Mouse (Mus musculus) liver, embryonic 12.5 days (tissue): ENCODE results near the gene Foxb1. TPM values are rescaled to one million over a fixed set of nuclear protein-coding genes. Genes with fewer than 3 reads are reported as not detected.

Experiments
- ATAC-seq: fragments of 200-750 bp; cut with Nextera tagmentation; 2 replicates; pipeline ENCODE4 v1.8.0; 2017; ENCODE audit warnings: moderate number of reproducible peaks, mild to moderate bottlenecking, moderate library complexity
- H3K27ac ChIP-seq: fragments of 300-500 bp; sonication (generic); 2 replicates; pipeline ENCODE4 v1.5.1; 2016; ENCODE audit warnings: mild to moderate bottlenecking
- H3K27me3 ChIP-seq: fragments of 300-500 bp; sonication (generic); replicated peaks from 2 replicates; pipeline ENCODE4 v1.6.1; 2016; ENCODE audit warnings: mild to moderate bottlenecking, moderate library complexity
- H3K36me3 ChIP-seq: fragments of 300-500 bp; sonication (generic); 2 replicates; pipeline ENCODE4 v1.6.1; 2016; ENCODE audit warnings: mild to moderate bottlenecking, moderate library complexity
- H3K4me1 ChIP-seq: fragments of 300-500 bp; sonication (generic); 2 replicates; pipeline ENCODE4 v1.6.1; 2016
- H3K4me2 ChIP-seq: fragments of 300-500 bp; sonication (generic); 2 replicates; pipeline ENCODE4 v1.6.1; 2016; ENCODE audit warnings: mild to moderate bottlenecking, moderate library complexity
- H3K4me3 ChIP-seq: fragments of 300-500 bp; sonication (generic); 2 replicates; pipeline ENCODE4 v1.5.1; 2016; ENCODE audit warnings: mild to moderate bottlenecking, moderate library complexity
- H3K9ac ChIP-seq: fragments of 300-500 bp; sonication (generic); 2 replicates; pipeline ENCODE4 v1.6.1; 2016; ENCODE audit warnings: mild to moderate bottlenecking, moderate library complexity
- H3K9me3 ChIP-seq: fragments of 300-500 bp; sonication (generic); replicated peaks from 2 replicates; pipeline ENCODE4 v1.6.1; 2016; ENCODE audit warnings: mild to moderate bottlenecking, moderate library complexity
- WGBS: fragments of 180-500 bp; shearing (Covaris S2); methylation state at CpG from one replicate; pipeline ENCODE4 v1.1.7; 2016; ENCODE audit not compliant: insufficient replicate concordance; 5-methylcytosine and 5-hydroxymethylcytosine counted together
- polyA plus RNA-seq: library from polyadenylated mRNA; unstranded; fragments of >200 nt; fragmentation: Nextera tagmentation; extraction: Ambion mirVana; gene quantifications from 2 replicates; pipeline ENCODE4 v1.2.1, GENCODE M21; 2016

Foxb1 gene
- not detected in 2 replicates for polyA plus RNA-seq

DNA sequence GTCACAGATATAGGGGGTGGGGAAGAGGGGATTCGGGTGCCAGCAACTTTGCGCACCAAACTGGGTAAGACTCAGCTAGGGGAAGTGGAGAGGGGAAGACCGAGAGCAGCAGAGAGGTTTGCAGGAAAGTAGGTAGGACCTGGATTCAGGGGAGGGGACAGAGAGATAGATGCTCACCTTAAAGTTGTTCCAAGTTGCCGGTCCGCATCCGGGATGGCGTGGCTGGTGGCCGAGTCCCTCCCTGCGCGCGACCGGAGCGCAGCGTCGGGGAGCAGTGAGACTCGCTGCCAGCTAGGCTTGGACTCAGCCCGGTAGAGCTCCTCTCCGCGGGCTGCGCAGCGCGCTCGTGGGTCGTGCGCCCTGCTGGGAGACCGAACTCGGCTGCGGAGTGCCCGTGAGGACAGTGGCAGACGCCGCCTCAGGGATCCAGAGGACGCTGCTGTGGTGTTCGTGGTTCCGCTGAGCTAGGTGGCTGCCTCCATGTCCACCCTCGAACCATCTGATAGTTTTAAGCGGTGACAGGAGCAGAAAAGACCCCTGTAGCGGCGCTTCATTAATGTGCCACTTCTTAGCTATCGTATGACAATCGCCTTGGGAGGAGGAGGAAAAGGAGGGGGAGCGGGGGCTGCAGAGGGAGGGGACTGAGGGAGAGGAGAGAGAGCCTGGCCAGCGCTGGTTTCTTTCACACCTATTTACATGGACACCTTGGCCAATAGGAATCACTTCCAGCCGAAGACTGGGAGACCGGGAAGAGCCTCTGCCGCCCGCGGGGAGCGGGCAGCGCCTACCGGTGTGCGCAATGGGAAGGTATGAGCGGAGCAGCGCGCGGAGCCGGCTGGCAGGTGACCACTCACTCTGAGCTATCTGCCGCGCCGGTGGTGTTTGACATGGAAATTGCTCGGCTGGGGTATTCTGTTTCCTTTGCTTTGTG lies at the start of gene Foxb1:
Gene Foxb1 (minus strand): TSS at position 570 of the 931 bp plus-strand sequence.
- Histone ChIP-seq H3K36me3 (no peaks in the 10 kb centered on the region), H3K4me2 (no peak within 1 kb of the TSS), H3K9me3 (no peaks in the 10 kb centered on the region), H3K4me1 (no peaks in the 10 kb centered on the region), H3K9ac (no peak within 1 kb of the TSS), H3K27me3 (peaks cover 97% of the 10 kb centered on the region), H3K27ac (no peak within 1 kb of the TSS), H3K4me3 (no peak within 1 kb of the TSS)
- ATAC-seq, result no peak
- WGBS, result 2% methylated on average over 60 of the region's 60 CpGs

DNA sequence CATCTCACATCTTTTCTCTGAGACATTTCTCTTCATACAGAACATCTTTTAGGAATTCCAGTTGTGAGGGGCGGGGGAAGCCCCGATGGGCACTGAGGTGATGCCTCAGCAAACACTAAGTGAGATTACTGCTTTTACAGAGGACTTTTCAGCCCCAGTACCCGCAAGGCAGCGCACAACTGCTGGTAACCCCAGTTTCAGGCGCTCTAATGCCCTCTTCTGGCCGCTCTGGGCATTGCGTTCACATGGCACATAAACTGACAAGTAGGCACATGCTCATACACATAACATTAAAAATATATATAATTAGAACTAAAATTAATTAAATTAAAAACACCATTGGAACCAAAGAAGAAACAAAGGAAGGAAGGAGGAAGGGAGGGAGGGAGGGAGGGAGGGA lies 29.8 kb upstream of the Foxb1 start:
- H3K4me3 ChIP-seq, result no peak overlapping the region
- H3K9ac ChIP-seq, result no peak overlapping the region
- no peaks in the 10 kb centered on the region for H3K36me3 ChIP-seq
- no peak overlapping the region for H3K27ac ChIP-seq
- 43% methylated on average over 7 of the region's 7 CpGs for whole genome bisulfite sequencing
- H3K9me3 ChIP-seq, result no peaks in the 10 kb centered on the region
- no peaks in the 10 kb centered on the region; the same call in 1 of the 2 replicates for H3K27me3 ChIP-seq
- H3K4me2 ChIP-seq, result no peak overlapping the region
- ATAC-seq, result no peak
- no peaks in the 10 kb centered on the region for H3K4me1 ChIP-seq

- peaks cover 6% of the 10 kb centered on the region; the same call in 1 of the 2 replicates for H3K27me3 ChIP-seq
- no peak overlapping the region for H3K9ac ChIP-seq
- no peak overlapping the region for H3K4me3 ChIP-seq
- no peaks in the 10 kb centered on the region for H3K4me1 ChIP-seq
- H3K9me3 ChIP-seq, result no peaks in the 10 kb centered on the region
- H3K27ac ChIP-seq, result no peak overlapping the region
- H3K4me2 ChIP-seq, result no peak overlapping the region
- WGBS, result 74% methylated on average over 2 of the region's 2 CpGs
- H3K36me3 ChIP-seq, result no peaks in the 10 kb centered on the region
- no peak for ATAC-seq
These were observed 19.3 kb upstream of the Foxb1 start for GRCm38 (mm10) chr9:69779996-69780395.

DNA sequence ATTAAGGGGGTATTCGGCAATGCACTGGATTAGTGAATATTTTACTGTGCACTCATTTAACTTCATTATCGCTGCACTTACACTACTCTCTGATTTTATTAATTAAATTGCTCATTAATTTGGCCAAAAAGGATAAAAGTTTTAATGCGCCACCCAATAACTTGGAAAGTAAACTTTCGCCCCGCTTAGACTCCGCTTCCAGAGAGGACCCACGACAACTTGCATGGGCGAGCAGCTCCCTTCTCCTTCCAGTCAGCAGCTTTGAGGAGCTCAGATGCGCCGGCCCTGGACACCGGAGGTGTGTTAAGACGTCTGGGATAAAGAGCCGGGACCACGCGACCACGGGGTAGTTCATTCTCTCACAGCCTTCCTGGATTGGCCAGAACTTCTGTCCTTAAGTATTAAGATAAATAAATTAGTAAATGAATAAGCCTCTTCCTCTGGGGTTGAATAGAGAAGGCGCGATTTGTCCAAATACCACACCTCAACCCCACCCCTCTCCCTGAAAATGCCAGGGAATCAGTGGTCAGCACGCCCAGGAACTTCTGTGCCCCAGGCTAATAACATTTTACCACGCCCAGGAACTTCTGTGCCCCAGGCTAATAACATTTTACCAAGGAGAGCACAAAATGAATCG lies 9.3 kb upstream of the Foxb1 start:
- ATAC-seq, result no peak
- Histone ChIP-seq H3K9me3 (no peaks in the 10 kb centered on the region), H3K9ac (no peak overlapping the region), H3K27ac (no peak overlapping the region), H3K27me3 (peaks cover 97% of the 10 kb centered on the region), H3K4me3 (no peak overlapping the region), H3K36me3 (no peaks in the 10 kb centered on the region), H3K4me2 (no peak overlapping the region), H3K4me1 (no peaks in the 10 kb centered on the region)
- WGBS, result 7% methylated on average over 21 of the region's 21 CpGs

- peaks cover 100% of the 10 kb centered on the region for H3K27me3 ChIP-seq
- H3K4me3 ChIP-seq, result no peak overlapping the region
- H3K9me3 ChIP-seq, result no peaks in the 10 kb centered on the region
- ATAC-seq, result no peak
- no peaks in the 10 kb centered on the region for H3K4me1 ChIP-seq
- H3K9ac ChIP-seq, result no peak overlapping the region
- H3K36me3 ChIP-seq, result no peaks in the 10 kb centered on the region
- WGBS, result 2% methylated on average over 36 of the region's 36 CpGs
- H3K4me2 ChIP-seq, result no peak overlapping the region
- no peak overlapping the region for H3K27ac ChIP-seq
These were observed 8.6 kb upstream of the Foxb1 start for GRCm38 (mm10) chr9:69769091-69769948.

DNA sequence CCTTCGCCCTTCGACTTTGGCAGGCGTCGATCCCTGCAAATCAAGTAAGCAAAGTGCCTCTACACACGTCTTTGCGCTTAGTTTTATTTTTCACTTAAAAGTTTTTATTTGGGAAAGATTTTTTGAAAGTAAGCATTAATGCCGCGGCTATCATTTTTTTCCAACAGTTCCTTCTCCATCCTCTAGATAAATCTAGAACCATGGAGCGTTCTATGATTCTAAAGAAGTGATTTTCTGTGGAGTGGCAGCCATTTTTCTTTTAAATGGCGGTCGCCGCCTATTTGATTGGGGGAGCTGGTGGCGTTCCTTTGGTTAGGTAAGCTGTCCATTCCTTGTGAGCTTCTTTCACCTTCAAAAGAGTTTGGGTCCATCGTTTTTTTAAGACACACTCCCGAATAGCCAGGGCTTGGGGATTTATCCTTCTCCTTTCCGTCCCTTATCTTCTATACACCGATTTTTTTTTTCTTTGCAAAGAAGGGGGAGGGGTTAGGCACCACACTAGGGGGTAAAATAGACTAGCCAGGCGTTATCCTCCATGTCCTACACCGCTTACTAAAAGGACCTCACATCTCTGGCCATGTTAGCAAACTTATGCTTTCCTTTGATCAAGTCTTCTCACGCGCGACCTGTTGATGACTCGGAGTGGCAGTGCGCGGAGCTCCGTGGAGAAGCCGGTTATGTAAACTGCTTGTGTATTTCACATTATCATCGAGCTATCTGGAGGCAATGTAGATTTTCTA lies 7.6 kb upstream of the Foxb1 start:
- no peaks in the 10 kb centered on the region for H3K9me3 ChIP-seq
- no peak overlapping the region for H3K4me3 ChIP-seq
- peaks cover 100% of the 10 kb centered on the region for H3K27me3 ChIP-seq
- 2% methylated on average over 28 of the region's 28 CpGs for WGBS
- no peak overlapping the region for H3K9ac ChIP-seq
- H3K36me3 ChIP-seq, result no peaks in the 10 kb centered on the region
- no peak overlapping the region for H3K27ac ChIP-seq
- no peak overlapping the region for H3K4me2 ChIP-seq
- H3K4me1 ChIP-seq, result no peaks in the 10 kb centered on the region
- ATAC-seq, result no peak

DNA sequence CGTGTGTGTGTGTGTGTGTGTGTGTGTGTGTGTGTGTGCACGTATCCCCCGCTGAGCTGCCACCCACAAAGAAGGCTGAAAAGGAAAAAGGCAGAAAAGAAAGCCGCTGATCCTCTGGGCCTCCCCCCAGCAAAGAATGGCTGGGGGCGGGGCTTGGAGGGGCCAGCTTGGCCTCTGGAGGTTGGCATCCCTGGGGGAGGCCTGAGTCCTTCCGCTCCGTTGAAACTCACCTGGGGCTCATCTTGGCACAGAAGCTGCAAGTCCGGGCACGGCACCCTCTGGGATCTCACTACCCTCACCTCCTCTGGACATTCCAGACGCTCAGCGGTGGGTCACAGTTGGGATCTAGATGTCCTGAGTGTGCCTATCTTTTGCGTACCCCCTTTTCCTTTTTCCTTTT lies 6.7 kb upstream of the Foxb1 start:
- Histone ChIP-seq H3K27me3 (peaks cover 100% of the 10 kb centered on the region), H3K36me3 (no peaks in the 10 kb centered on the region), H3K9me3 (no peaks in the 10 kb centered on the region), H3K4me3 (no peak overlapping the region), H3K27ac (no peak overlapping the region), H3K4me1 (no peaks in the 10 kb centered on the region), H3K9ac (no peak overlapping the region), H3K4me2 (no peak overlapping the region)
- WGBS, result 5% methylated on average over 9 of the region's 12 CpGs
- no peak for ATAC-seq

DNA sequence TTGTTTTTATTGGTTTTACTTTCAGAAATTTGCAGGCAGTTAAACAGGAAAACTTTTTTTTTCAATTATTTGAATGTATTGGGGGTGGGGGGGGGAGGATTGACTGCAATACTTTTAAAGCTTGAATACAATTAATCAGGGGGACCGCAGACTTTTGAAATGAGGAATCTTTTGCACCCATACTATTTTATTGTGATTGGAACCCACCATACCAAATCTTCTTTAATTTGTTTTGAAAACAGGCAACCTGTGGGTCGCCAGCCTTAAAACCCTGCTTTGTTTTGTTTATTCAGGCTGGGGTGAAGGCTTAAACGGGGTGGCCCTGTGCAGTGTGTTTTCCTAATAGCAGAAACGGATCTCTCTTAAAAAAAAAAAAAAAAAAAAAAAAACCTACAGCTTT lies 6.2 kb upstream of the Foxb1 start:
- H3K27me3 ChIP-seq, result peaks cover 100% of the 10 kb centered on the region
- no peaks in the 10 kb centered on the region for H3K36me3 ChIP-seq
- H3K4me3 ChIP-seq, result no peak overlapping the region
- no peak for ATAC-seq
- H3K9ac ChIP-seq, result no peak overlapping the region
- H3K4me1 ChIP-seq, result no peaks in the 10 kb centered on the region
- H3K9me3 ChIP-seq, result no peaks in the 10 kb centered on the region
- H3K27ac ChIP-seq, result no peak overlapping the region
- WGBS, result 6% methylated on average over 4 of the region's 4 CpGs
- no peak overlapping the region for H3K4me2 ChIP-seq

GRCm38 (mm10) chr9:69766301-69766700 lies 5.6 kb upstream of the Foxb1 start:
- Histone ChIP-seq H3K27me3 (peaks cover 100% of the 10 kb centered on the region), H3K9ac (no peak overlapping the region), H3K9me3 (no peaks in the 10 kb centered on the region), H3K4me2 (no peak overlapping the region), H3K4me3 (no peak overlapping the region), H3K27ac (no peak overlapping the region), H3K36me3 (no peaks in the 10 kb centered on the region), H3K4me1 (no peaks in the 10 kb centered on the region)
- no peak for ATAC-seq
- 4% methylated on average over 8 of the region's 8 CpGs for WGBS

DNA sequence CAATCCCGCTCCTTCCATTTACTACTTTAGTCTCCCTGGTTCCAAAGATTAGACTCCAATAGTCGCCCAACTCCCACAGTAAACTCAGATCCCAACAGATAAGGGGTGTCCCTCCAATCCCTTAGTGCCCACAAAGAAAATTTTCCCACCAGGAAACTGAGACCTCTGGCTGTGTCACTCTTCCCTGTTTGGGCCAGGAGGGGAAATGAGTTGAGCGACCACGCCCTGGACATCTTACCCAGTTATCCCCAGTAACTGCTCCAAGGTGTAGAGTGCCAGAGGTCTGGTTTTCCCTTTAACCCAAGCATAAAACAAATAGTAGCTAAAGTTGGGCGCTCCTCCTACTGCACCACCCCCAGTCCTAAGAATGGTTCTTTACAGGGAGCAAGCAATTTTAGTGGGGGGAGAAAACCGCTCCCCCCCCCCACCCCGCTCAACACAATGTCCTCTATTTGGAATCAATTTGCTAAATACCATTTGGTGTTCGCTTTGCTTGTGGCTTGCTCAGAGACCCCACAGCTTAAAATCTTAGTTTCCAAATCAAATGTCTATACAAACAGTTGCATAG lies 4.8 kb upstream of the Foxb1 start:
- Histone ChIP-seq H3K9ac (no peak overlapping the region), H3K4me3 (no peak overlapping the region), H3K9me3 (no peaks in the 10 kb centered on the region), H3K4me2 (no peak overlapping the region), H3K27me3 (peaks cover 100% of the 10 kb centered on the region), H3K4me1 (no peaks in the 10 kb centered on the region), H3K36me3 (no peaks in the 10 kb centered on the region), H3K27ac (no peak overlapping the region)
- no peak for ATAC-seq
- WGBS, result 3% methylated on average over 8 of the region's 8 CpGs
